Mouse (Mus musculus): ENCODE results near the gene Abca1.
A peak's percentile ranks its signal among the peaks of the same experiment; 100 is the strongest.

The Abca1 gene

DNA sequence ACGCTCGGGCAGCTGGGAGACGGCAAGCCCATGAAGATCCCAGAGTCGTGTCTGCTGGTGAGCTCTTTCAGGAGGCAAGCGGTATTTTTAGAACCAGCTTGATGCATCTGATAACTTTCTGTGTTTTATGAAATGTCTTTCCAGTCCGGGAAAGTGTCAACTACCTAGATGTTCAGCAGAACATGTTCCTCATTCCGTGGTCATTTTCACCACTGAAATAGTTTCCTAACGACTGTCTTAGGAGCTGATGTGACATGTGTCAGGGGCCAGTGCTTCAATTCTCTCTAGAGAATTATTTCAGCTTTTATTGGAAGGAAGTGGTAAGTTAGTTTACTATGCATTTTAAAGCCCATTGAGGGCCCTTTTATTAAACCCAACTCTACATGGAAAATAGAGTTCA lies 159.5 kb downstream of the Abca1 start:
- no peak for DNase-seq (ENCODE audit: low spot score)

- DNase-seq (ENCODE audit: low spot score): no peak
These were observed 160.2 kb downstream of the Abca1 start for GRCm38 (mm10) chr4:52999449-52999848.

DNA sequence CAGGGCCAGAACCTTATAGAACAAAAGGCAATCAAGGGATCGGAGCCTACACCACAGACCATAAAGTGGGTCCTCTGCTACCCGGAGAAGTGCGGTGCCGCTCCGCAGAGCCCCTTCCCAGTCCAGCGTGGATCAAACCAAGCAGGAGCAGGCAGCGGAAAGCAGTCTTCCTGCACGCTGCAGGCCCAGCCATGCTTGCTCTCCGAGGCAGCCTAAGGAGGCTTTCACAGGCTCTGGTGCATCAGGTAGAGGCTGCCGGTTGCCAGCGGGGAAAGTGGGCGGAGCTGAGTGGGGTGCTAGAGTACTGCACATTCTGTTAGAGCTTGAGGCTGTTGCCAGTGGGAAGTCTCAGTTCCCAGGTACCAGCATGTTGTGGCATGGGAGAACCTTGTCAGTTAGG lies 170.4 kb downstream of the Abca1 start, which contains the start of gene Nipsnap3a:
Nipsnap3a (plus strand) TSS at position 25 of the 400 bp plus-strand sequence.
- peak; percentile 46 for DNase-seq (ENCODE audit: low spot score)

DNA sequence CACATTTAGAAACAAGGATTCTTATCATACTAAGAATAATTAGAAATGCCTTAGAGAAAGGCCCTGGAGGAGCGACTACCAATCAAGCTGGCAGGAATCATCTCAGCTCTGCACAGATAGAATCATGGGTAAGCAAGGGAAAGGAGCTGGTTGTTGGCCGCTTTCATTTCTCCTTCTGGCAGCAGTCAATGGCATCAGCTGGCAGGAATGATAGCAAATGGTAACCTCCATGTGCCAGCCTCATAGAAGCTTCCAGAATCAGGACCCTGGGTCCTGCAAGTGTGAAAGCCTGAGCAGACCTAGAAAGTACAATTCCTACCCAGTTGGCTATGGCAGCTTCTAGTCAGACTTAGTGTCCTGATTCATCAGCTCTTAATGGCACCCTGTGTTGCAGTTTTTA lies 173.4 kb downstream of the Abca1 start:
- no peak for DNase-seq (ENCODE audit: low spot score)

- no peak for DNase-seq (ENCODE audit: low spot score)
These were observed 174.5 kb downstream of the Abca1 start for GRCm38 (mm10) chr4:52985216-52985615.
